Mouse (Mus musculus) forebrain, embryonic 16.5 days (tissue): ENCODE measurements around the gene Elf2. TPM values are rescaled to one million over a fixed set of nuclear protein-coding genes. Genes with fewer than 3 reads are reported as not detected.

ENCODE experiments used
- ATAC-seq: fragments of 200-750 bp; cut with Nextera tagmentation; 2 replicates; pipeline ENCODE4 v1.8.0; 2017; ENCODE audit warnings: mild to moderate bottlenecking, moderate library complexity
- H3K27ac ChIP-seq: fragments of 300-500 bp; sonication (generic); 2 replicates; pipeline ENCODE4 v1.5.1; 2014; ENCODE audit warnings: low read length, control low read depth
- H3K27me3 ChIP-seq: fragments of 300-500 bp; sonication (generic); replicated peaks from 2 replicates; pipeline ENCODE4 v1.6.1; 2014; ENCODE audit warnings: low read length; ENCODE audit not compliant: control insufficient read depth, insufficient read depth
- H3K36me3 ChIP-seq: fragments of 300-500 bp; sonication (generic); 2 replicates; pipeline ENCODE4 v1.6.1; 2014; ENCODE audit not compliant: control insufficient read depth, insufficient read depth
- H3K4me1 ChIP-seq: fragments of 300-500 bp; sonication (generic); replicated peaks from 2 replicates; pipeline ENCODE4 v1.6.1; 2014; ENCODE audit warnings: low read length; ENCODE audit not compliant: control insufficient read depth, insufficient read depth
- H3K4me2 ChIP-seq: fragments of 300-500 bp; sonication (generic); 2 replicates; pipeline ENCODE4 v1.6.1; 2014; ENCODE audit warnings: mild to moderate bottlenecking, low read length, control low read depth
- H3K4me3 ChIP-seq: fragments of 300-500 bp; sonication (generic); replicated peaks from 2 replicates; pipeline ENCODE4 v1.5.1; 2014; ENCODE audit warnings: mild to moderate bottlenecking, low read length, control low read depth
- H3K9ac ChIP-seq: fragments of 300-500 bp; sonication (generic); replicated peaks from 2 replicates; pipeline ENCODE4 v1.6.1; 2014; ENCODE audit warnings: low read depth, low read length, control low read depth
- H3K9me3 ChIP-seq: fragments of 300-500 bp; sonication (generic); 2 replicates; pipeline ENCODE4 v1.6.1; 2016; ENCODE audit warnings: low read length; ENCODE audit not compliant: control insufficient read depth
- WGBS: fragments of 180-500 bp; shearing (Covaris S2); extraction: QIAGEN DNeasy Blood & Tissue Kit; methylation state at CpG from one replicate; pipeline ENCODE4 v1.1.7; 2014; 5-methylcytosine and 5-hydroxymethylcytosine counted together
- microRNA-seq: library from miRNA; unstranded; fragments of <30 nt; microRNA quantifications from one replicate; pipeline ENCODE4, GENCODE M21; 2017
- polyA plus RNA-seq: library from polyadenylated mRNA; unstranded; fragments of >200 nt; fragmentation: Nextera tagmentation; extraction: Ambion mirVana; gene quantifications from 2 replicates; pipeline ENCODE4 v1.2.1, GENCODE M21; 2015

Gene Elf2
- polyA plus RNA-seq, 1 experiment from 2014 or later: 46.2 TPM

DNA sequence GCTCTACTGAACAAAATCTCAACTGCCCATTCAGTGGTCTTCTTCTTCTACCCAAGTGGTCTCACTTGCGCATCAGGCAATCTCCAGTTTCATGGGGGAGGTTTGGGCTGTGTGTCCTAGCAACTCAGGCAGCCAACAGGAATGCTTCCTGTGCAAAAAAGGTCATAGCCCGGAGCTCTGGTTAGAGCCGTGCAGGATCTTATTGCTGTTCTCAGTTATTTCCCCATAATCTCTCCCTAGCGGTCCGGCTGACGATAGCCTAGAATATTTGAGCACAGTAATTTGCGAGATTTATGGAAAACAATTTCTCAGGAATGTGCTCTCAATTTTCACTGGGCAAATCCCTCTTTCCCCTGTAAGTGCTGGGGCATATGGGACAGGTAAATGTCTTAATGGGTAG, 133.9 kb downstream of the Elf2 start:
- Histone ChIP-seq H3K36me3 (no peaks in the 10 kb centered on the region), H3K27ac (no peak overlapping the region), H3K27me3 (no peaks in the 10 kb centered on the region), H3K9me3 (no peaks in the 10 kb centered on the region; the same call in 1 of the 2 replicates), H3K4me3 (no peak overlapping the region), H3K4me1 (no peaks in the 10 kb centered on the region), H3K9ac (no peak overlapping the region), H3K4me2 (no peak overlapping the region)
- ATAC-seq: no peak
- WGBS: 91% methylated on average over 7 of the region's 7 CpGs

DNA sequence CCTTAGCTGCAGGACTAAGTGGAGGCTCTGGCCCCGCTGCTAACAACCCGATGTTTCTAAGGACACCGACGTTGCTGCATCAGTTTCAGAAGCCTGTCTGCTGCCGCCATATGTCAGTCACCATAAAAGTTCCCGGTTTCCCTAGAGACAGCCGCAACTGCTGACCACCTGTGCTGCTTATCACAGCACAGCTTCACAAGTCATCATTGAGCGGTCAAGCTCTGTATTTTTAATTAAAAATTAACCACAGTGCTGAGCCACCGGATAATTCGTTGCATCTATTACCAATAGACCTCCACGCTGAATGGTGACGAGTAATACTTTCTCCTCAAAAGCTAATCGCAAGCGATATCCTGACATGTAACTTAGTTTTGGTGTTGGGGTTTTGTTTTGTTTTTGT, 135.6 kb downstream of the Elf2 start:
- no peak overlapping the region for H3K27ac ChIP-seq
- no peaks in the 10 kb centered on the region for H3K36me3 ChIP-seq
- H3K27me3 ChIP-seq: no peaks in the 10 kb centered on the region
- H3K4me2 ChIP-seq: no peak overlapping the region
- no peaks in the 10 kb centered on the region; the same call in 1 of the 2 replicates for H3K9me3 ChIP-seq
- ATAC-seq: no peak
- WGBS: 93% methylated on average over 14 of the region's 14 CpGs
- no peak overlapping the region for H3K4me3 ChIP-seq
- H3K4me1 ChIP-seq: no peaks in the 10 kb centered on the region
- no peak overlapping the region for H3K9ac ChIP-seq

DNA sequence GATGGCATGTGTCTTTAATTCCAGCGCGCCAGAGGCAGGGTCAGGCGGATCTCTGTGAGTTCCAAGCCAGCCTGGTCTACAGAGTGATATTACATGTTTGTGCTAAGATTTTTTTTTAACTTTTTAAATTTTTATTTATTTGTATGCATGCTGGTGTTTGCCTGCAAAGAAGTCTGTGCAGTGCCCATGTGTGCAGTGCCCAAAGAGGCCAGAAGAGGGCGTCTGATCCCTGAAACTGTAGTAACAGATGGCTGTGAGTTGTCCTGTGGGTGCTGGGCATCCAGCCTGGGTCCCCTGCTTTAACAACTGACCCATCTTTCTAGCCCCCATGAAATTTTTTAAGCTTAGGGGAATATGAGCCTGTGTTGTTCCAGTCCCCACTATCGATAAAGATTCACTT, 136.0 kb downstream of the Elf2 start:
- no peak for ATAC-seq
- no peak overlapping the region for H3K4me2 ChIP-seq
- no peaks in the 10 kb centered on the region for H3K4me1 ChIP-seq
- H3K9me3 ChIP-seq: no peaks in the 10 kb centered on the region; the same call in 1 of the 2 replicates
- H3K27ac ChIP-seq: no peak overlapping the region
- no peaks in the 10 kb centered on the region for H3K27me3 ChIP-seq
- H3K9ac ChIP-seq: no peak overlapping the region
- no peak overlapping the region for H3K4me3 ChIP-seq
- WGBS: 88% methylated on average over 5 of the region's 5 CpGs
- H3K36me3 ChIP-seq: no peaks in the 10 kb centered on the region

DNA sequence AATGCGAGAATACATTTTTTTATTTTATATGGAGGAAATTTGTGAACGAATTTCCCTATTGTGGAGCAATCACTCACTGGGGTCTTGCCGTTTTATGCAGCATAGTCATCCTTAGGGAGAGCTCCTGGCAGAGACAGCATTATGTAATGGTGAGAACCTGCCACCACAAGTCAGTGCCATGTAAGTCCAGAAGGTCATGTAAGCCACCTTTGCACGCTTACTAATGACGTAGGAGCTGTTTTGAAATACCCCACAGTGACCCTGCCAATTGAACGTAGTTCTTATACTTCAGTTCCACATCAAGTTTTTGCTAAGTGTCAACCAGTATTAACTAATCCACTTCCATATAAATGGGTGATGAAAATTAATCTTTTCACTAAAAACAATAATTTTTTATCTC, 136.6 kb downstream of the Elf2 start:
- Histone ChIP-seq H3K36me3 (no peaks in the 10 kb centered on the region), H3K4me3 (no peak overlapping the region), H3K4me1 (no peaks in the 10 kb centered on the region), H3K27ac (no peak overlapping the region), H3K9ac (no peak overlapping the region), H3K27me3 (no peaks in the 10 kb centered on the region), H3K9me3 (no peaks in the 10 kb centered on the region; the same call in 1 of the 2 replicates), H3K4me2 (no peak overlapping the region)
- no peak for ATAC-seq
- WGBS: 88% methylated on average over 6 of the region's 6 CpGs

Small RNAs within 50 kb of the gene (microRNA-seq; reads per million reads assigned to microRNA genes)
- not detected for gene Gm24282

Other genes with a start within 250 kb of the Elf2 start
- 21.3 and 23.0 TPM in 2 replicates for gene Noct, start 116.2 kb downstream of the Elf2 start, polyA plus RNA-seq
- gene Mgarp, start 56.1 kb upstream of the Elf2 start, polyA plus RNA-seq: 0.44 and 1.4 TPM in 2 replicates
- gene Ndufc1, start 68.3 kb upstream of the Elf2 start, polyA plus RNA-seq: 619 and 639 TPM in 2 replicates
- gene Naa15, start 74.5 kb upstream of the Elf2 start, polyA plus RNA-seq: 49.9 and 56.5 TPM in 2 replicates
- 31.2 and 33.7 TPM in 2 replicates for gene Rab33b, start 143.3 kb upstream of the Elf2 start, polyA plus RNA-seq
- 4.2 and 4.5 TPM in 2 replicates for gene Setd7, start 220.2 kb upstream of the Elf2 start, polyA plus RNA-seq